Mouse (Mus musculus): ENCODE results near the gene Prr11.
"Not testable (repeated sequence)": the region's sequence is repeated elsewhere in the genome, so short reads cannot be mapped to it uniquely, and the experiment has no call there.

Gene Prr11

DNA sequence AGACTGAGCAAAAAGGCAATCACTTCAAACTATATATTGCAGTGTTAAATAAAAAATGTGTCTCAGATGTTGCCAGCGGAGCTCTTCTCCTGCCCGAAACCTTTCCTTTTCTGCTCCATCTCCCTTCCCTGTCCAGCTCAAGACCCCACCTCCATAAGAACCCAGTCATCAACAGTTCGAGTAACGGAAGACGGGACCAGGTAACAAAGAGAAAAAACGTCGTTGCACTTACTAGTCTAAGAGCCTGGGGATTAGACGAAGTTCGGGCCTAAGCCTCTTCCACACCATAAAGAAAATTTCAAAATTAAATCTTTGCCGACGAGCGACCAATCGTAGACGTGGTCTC lies at the start of gene Prr11:
Gene Prr11, minus strand, starts transcription at position 300 of the 346 bp plus-strand sequence.
- DNase-seq = no peak

- DNase-seq = no peak
These were observed 49.5 kb upstream of the Prr11 start for GRCm38 (mm10) chr11:87158012-87158411.

- DNase-seq = no peak
These were observed 27.7 kb upstream of the Prr11 start for GRCm38 (mm10) chr11:87136233-87136632.

DNA sequence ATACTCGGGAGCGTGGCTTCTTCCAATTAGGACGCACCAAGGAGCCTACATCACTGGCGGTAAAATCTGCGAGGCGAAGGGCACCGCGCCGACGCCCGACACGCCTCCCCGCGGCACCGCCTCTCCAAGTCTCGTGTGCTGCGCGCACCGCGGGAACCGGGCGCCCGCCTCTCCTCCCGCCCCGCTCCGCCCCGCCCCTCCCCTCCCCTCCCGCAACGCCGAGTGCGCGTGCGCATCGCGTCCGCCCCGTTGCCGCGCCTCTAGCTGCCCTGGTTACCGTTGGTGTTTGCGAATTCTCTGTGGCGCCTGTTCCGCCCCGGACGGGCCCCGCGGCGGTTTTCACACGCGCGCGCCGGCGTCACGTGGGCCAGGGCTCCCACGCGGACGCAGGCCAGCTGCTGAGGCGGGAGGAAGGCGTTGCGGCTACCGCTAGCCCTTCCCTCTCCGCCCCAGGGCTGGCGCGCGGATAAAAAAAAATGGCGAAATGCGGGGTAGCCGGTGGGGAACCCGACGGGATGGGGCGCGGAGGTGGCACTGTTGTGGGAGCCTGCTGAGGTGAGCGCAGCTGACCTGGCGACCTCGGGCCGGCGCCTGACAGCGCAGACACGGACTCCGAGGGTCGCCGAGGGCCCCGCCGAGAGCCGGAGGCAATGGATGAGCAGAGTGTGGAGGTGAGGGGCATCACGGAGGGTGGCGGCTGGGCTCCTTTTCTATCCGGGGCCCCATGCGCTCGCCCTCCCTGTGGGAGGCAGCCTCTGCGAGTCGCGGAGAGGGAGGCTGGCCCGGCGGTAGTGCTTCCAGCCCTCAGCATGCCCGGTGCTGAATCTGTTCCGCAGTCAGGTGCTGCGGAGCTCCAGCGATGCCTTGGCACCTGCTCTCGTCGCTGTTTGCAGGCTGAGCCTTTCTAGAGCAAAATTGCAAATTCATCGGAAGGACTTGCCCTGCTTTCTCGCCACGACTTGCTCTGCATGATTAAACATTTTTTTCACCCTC lies 18.6 kb upstream of the Prr11 start, which contains the start of gene Trim37:
Gene Trim37, plus strand, starts transcription at position 254 of the 993 bp plus-strand sequence.
- DNase-seq = peak; percentile 85

DNA sequence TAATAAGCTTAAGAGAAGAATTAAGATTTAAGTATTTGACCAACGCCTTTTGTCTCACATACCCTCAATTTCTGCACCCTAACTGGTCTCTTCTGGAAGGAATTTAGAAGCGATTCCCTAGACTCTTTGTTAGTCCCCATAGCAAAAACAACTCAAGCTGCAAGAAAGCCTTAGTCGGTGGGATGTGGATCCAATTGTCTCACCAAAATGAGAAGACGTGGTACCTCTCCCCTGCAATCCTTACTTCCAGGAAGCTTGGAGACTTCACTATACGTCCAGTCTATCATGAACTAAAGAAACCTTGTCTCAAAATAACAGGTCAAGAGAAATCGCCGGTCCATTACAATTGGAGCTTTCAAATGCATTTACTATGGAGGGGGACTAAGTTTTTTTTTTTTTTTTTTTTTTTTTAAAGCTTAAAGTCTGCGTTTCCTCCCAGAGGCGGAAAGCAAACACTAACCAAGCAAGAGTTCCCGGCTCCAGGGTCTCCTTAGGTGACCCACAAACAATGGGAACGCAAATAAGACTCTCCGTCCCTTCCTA lies 17.8 kb upstream of the Prr11 start:
- peak; percentile 22 for DNase-seq

DNA sequence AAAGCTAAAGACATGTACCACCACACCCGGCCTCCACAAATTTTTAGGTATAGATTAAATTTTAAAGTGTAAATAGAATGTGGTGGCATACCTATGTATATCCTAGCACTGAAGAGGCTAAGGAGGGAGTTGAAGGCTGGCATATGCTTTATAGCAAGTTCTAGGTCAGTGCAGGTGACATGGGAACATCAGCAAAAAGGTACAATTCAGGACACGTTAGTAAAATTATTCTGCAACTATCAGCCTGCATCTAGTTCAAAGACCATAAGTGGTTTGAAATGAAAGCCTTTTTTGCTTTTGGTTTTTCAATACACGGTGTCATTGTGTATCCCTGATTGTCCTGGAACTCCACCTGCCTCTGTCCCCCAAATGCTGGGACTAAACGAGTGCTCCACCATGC lies 17.1 kb upstream of the Prr11 start:
- DNase-seq = no peak

DNA sequence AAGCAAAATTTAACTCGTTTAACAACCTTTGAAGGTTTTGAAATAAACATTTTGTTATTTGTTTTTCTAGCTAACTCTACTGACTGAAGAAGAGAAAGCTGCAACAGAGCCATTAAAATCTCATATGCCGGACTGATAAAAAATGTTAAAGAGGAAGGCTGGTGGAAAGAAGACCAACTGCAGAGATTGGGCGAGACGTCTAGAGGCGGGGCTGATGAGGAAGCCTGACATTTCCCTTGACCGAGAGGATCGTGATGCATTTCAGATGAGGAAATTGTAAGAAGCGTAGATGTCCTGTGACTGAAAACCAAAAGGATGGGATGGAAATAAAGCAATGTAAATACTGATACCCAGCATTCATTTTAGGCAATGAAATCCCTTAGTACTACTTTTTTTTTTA lies 13.4 kb upstream of the Prr11 start:
- DNase-seq = no peak

DNA sequence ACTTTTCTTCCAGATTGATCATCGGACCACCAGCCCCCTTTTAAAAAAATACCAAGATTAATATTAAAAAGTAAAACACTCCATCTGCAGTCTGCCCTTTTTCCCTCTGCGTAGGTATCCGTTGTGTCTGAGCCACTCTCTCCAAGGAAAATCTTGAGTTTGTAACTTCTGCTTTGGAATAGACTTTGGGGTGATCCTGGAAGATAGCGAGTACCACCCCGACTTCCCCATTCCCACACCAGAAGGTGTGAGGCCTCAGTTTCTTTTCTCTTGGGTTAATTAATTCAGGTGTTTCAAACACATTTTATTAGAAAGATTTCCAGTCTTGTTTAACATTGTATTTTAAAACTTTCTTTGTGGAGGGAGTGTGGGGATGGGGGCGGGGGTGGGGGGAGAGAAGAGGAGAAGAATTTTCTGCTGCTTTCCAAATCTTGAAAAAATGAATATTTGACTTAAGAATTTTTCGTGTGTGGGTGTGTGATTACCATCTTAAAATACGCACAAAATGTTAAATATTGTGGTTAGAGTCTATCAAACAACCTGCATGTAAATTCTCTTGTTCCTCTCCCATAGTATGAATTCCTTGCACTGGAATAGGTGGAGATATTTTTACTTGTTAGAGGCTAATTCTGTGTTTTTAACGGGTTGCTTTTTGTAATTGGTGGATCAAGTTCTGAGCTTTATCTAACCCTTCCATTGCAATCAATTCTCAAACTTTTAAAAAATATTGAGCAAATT lies 1.8 kb upstream of the Prr11 start:
- DNase-seq = no peak

GRCm38 (mm10) chr11:87109519-87110171 lies 1.1 kb upstream of the Prr11 start:
- no peak for DNase-seq

GRCm38 (mm10) chr11:87108755-87109518 lies 429 bp upstream of the Prr11 start, which contains the start of gene Ska2:
Gene Ska2, plus strand, starts transcription at chr11:87109234.
- DNase-seq = peak; percentile 100

DNA sequence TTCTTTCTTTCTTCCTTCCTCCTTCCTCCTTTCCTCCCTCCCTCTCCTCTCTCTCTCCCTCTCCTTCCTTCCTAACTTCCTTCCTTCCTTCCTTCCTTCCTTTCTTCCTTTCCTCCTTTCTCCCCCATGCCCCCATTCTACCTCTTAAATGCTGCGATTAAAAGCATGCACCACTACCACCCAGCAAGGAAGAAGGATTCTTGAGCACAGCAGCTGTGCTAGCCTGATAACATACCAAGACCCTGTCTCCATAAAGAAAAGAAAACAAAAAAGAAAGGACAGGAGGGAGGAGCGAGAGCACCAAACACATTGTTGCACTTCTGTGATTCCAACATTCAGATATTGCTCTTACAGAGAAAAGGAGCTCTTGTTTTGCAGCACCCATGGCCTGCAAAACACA lies 21.4 kb downstream of the Prr11 start:
- no peak for DNase-seq

DNA sequence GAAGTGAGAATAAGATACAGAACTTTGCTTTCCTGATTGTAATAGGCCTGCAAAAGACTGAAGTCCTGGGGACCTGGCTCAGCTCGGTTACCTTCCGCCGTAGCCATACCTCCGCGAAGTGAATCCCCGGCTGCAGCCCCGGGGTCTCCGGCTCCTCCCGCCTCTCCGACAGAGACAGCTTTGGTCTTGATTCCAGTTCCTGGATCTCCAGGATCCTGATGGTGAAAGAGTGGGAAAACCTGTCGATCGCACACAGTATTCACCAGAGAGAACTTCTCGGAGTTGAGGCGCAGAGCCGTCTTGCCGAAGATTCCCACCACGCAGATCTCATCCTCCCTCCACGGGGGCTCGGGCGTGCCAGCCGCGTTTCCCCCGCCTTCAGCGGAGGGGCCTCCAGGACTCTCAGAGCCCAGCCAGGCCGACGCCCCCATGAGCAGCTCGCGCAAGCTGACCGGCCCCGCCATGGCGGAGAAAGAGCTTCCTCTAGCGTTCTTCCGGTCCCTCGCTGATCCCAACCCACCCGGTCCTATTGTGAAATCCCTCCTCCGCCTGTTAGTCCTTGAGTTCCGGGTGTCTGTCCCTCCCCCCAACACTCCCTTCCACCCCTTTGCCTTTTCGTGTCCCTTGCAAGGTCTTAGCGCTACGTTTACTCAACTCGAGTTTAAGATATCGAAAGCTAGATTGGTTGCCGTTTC lies 22.1 kb downstream of the Prr11 start, which contains the start of gene Smg8:
Gene Smg8, minus strand, starts transcription at position 485 of the 695 bp plus-strand sequence.
- peak; percentile 81 for DNase-seq

- DNase-seq = no peak
These were observed 23.0 kb downstream of the Prr11 start for GRCm38 (mm10) chr11:87085461-87085860.

GRCm38 (mm10) chr11:87083712-87084111 lies 24.8 kb downstream of the Prr11 start:
- DNase-seq = no peak

- DNase-seq = peak; percentile 89
These were observed 34.6 kb downstream of the Prr11 start, which contains the start of gene Gdpd1 for GRCm38 (mm10) chr11:87073866-87074440. Gene Gdpd1, minus strand, starts transcription at chr11:87074062.

DNA sequence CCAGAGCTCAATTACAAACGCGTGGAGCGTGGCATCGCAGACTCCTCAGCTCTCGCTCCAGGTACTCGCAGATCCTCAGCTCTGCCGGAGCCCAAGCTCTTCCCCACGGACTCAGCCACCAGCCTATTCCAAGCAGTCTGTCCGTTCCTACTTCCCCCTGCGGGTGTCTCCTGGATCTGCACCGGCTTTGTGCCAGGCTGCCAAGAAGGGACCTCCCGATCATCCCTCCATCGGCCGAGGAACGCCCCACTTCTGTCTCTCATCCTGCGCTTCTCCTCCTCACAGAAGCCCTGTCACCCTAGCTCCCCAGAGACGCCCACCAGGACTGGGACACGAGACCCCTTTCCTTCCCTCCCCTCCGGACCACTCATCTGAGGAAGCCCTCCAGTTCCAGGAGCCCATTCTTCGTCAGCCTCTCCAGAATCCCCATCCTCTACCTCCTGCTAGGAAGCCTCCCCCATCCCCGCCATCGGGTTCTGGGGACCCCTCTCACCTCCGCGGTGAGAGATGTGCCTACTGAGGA lies 35.1 kb downstream of the Prr11 start:
- peak; percentile 81 for DNase-seq

GRCm38 (mm10) chr11:87062087-87062486 lies 46.4 kb downstream of the Prr11 start:
- no peak for DNase-seq

GRCm38 (mm10) chr11:87060410-87060809 lies 48.1 kb downstream of the Prr11 start:
- no peak for DNase-seq

GRCm38 (mm10) chr11:87056286-87056685 lies 52.2 kb downstream of the Prr11 start:
- no peak for DNase-seq

GRCm38 (mm10) chr11:87048900-87049299 lies 59.6 kb downstream of the Prr11 start:
- not testable (repeated sequence) for DNase-seq

GRCm38 (mm10) chr11:87046968-87047367 lies 61.5 kb downstream of the Prr11 start:
- no peak for DNase-seq
